Mouse (Mus musculus) midbrain, postnatal 0 days (tissue): Measurements from ENCODE around the gene Cilp2. TPM values are rescaled to one million over a fixed set of nuclear protein-coding genes. Genes with fewer than 3 reads are reported as not detected.

Experiments used
- ATAC-seq: fragments of 200-750 bp; cut with Nextera tagmentation; 2 replicates; pipeline ENCODE4 v1.8.0; 2017; ENCODE audit warnings: moderate number of reproducible peaks, mild to moderate bottlenecking, moderate TSS enrichment, moderate library complexity; ENCODE audit not compliant: low FRiP score
- DNase-seq: peaks from one replicate; pipeline ENCODE4 v3.0.0-alpha.2; 2015; ENCODE audit warnings: low spot score
- H3K27ac ChIP-seq: fragments of 300-500 bp; sonication (generic); 2 replicates; pipeline ENCODE4 v1.5.1; 2014; ENCODE audit warnings: low read depth, mild to moderate bottlenecking, low read length, mixed read lengths
- H3K27me3 ChIP-seq: fragments of 300-500 bp; sonication (generic); 2 replicates; pipeline ENCODE4 v1.6.1; 2014; ENCODE audit warnings: low read length, control low read depth, mixed read lengths; ENCODE audit not compliant: insufficient read depth
- H3K36me3 ChIP-seq: fragments of 300-500 bp; sonication (generic); 2 replicates; pipeline ENCODE4 v1.6.1; 2014; ENCODE audit warnings: low read length, control low read depth, mixed read lengths; ENCODE audit not compliant: insufficient read depth
- H3K4me1 ChIP-seq: fragments of 300-500 bp; sonication (generic); 2 replicates; pipeline ENCODE4 v1.6.1; 2014; ENCODE audit warnings: mild to moderate bottlenecking, control low read depth, antibody characterized with exemption, low read length, mixed read lengths; ENCODE audit not compliant: insufficient read depth
- H3K4me2 ChIP-seq: fragments of 300-500 bp; sonication (generic); 2 replicates; pipeline ENCODE4 v1.6.1; 2014; ENCODE audit warnings: low read depth, mild to moderate bottlenecking, low read length, mixed read lengths; ENCODE audit not compliant: poor library complexity, severe bottlenecking
- H3K4me3 ChIP-seq: fragments of 300-500 bp; sonication (generic); 2 replicates; pipeline ENCODE4 v1.5.1; 2014; ENCODE audit warnings: low read depth, mild to moderate bottlenecking, low read length, moderate library complexity
- H3K9ac ChIP-seq: fragments of 300-500 bp; sonication (generic); replicated peaks from 2 replicates; pipeline ENCODE4 v1.6.1; 2014; ENCODE audit warnings: mild to moderate bottlenecking, low read length, moderate library complexity, mixed read lengths; ENCODE audit not compliant: poor library complexity, severe bottlenecking
- H3K9me3 ChIP-seq: fragments of 300-500 bp; sonication (generic); 2 replicates; pipeline ENCODE4 v1.6.1; 2016; ENCODE audit warnings: low read length, control low read depth
- CTCF ChIP-seq: IDR thresholded peaks from 2 replicates; pipeline ENCODE4 v1.5.1; 2016; ENCODE audit warnings: antibody characterized with exemption, mild to moderate bottlenecking
- WGBS: fragments of 180-500 bp; shearing (Covaris S2); extraction: QIAGEN DNeasy Blood & Tissue Kit; methylation state at CpG from one replicate; pipeline ENCODE4 v1.1.7; 2014; 5-methylcytosine and 5-hydroxymethylcytosine counted together
- polyA plus RNA-seq: library from polyadenylated mRNA; unstranded; fragments of >200 nt; fragmentation: Nextera tagmentation; extraction: Ambion mirVana; gene quantifications from 2 replicates; pipeline ENCODE4 v1.2.1, GENCODE M21; 2015
- total RNA-seq: library from RNA; depleted of rRNA; stranded (reverse); fragments of >200 nt; gene quantifications from 2 replicates; pipeline ENCODE4 v1.2.3, GENCODE M21; 2014

The Cilp2 gene
- total and polyA plus RNA-seq, 2 experiments from 2014 or later = 8.0 to 12.0 TPM

GRCm38 (mm10) chr8:69888902-69889301, 1.4 kb upstream of the Cilp2 start:
- no peak for TF ChIP-seq CTCF
- no peaks in the 10 kb centered on the region for H3K9me3 ChIP-seq

GRCm38 (mm10) chr8:69888244-69888866, 868 bp upstream of the Cilp2 start:
- Histone ChIP-seq H3K4me3 (peak overlapping the region; percentile 28), H3K9ac (no peak overlapping the region), H3K9me3 (no peaks in the 10 kb centered on the region), H3K4me1 (peaks cover 9% of the 10 kb centered on the region; the same call in 1 of the 2 replicates), H3K27ac (no peak overlapping the region), H3K4me2 (peak overlapping the region; percentile 50), H3K36me3 (no peaks in the 10 kb centered on the region), H3K27me3 (peaks cover 69% of the 10 kb centered on the region)
- 5% methylated on average over 24 of the region's 24 CpGs for WGBS
- no peak for TF ChIP-seq CTCF
- ATAC-seq (no peak), DNase-seq (no peak)

More at GRCm38 (mm10) chr8:69888902-69889301, 1.4 kb upstream of the Cilp2 start:
- no peak overlapping the region for H3K9ac ChIP-seq
- H3K36me3 ChIP-seq = no peaks in the 10 kb centered on the region
- WGBS = 2% methylated on average over 32 of the region's 32 CpGs
- peak overlapping the region; percentile 50 for H3K4me2 ChIP-seq
- no peak overlapping the region for H3K27ac ChIP-seq
- peaks cover 63% of the 10 kb centered on the region for H3K27me3 ChIP-seq
- H3K4me3 ChIP-seq = peak overlapping the region; percentile 28
- no peak for DNase-seq
- peaks cover 9% of the 10 kb centered on the region; the same call in 1 of the 2 replicates for H3K4me1 ChIP-seq
- ATAC-seq = no peak

DNA sequence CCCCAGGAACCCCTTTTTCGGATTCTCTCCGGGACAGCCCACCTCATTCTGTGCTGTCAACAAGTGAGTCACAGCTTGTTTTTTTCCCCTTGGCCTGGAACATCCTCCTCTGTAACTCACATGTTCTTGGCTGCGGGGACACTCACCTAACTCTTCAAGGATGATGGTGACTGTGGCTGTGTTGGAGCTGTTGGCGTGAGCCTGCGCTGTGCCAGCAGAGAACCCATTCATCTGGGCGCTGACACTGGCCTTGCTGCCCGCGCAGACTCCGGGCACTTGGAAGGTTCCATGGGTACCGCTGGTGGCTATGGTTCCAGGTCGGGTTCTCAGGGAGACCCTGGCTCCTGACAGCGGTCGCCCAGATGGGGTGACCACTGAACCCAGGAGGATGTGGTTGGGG, 3.3 kb downstream of the Cilp2 start:
- DNase-seq (no peak), ATAC-seq (no peak)
- Histone ChIP-seq H3K36me3 (no peaks in the 10 kb centered on the region), H3K27ac (no peak overlapping the region), H3K4me1 (peaks cover 11% of the 10 kb centered on the region; the same call in 1 of the 2 replicates), H3K9me3 (no peaks in the 10 kb centered on the region), H3K4me3 (no peak overlapping the region), H3K27me3 (peaks cover 97% of the 10 kb centered on the region), H3K9ac (no peak overlapping the region), H3K4me2 (no peak overlapping the region)
- no peak for TF ChIP-seq CTCF
- WGBS = 57% methylated on average over 13 of the region's 13 CpGs

DNA sequence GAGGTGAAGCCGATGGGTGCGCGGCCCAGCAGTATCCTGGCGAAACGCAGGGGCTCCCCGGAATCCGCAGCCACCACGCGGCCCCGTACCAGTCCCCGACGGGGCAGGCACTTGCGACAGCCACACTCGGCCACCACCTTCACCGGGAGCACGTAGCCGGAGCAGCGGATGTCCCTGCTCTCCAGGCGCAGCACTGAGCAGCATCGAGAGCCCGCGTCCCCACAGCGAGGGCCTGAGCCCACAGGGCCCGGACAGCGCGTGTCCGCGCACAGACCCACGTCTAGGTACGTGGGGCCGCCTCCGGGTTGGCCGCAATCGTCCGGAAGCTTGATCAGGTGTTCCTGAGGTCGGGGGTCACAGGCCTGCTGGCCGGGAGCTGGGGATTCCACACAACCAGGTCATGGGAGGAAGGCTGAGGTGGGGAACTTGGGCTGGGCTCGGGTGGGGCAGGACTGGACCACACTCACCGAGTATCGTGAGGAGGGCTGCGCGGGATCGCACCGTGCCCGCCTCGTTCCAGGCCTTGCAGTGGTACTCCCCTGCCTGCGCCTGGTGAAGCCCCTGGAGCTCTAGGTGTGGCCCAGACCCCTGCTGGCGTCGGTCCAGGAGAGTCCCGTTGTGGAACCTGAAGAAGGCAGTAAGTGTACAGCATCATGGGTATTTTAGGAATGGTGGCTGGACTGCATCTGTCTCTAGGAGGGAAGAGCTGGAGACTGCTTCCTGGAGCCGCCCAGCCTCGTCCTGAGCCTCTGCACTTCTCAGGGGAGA, 4.5 kb downstream of the Cilp2 start:
- Histone ChIP-seq H3K4me1 (peaks cover 11% of the 10 kb centered on the region; the same call in 1 of the 2 replicates), H3K36me3 (no peaks in the 10 kb centered on the region), H3K27ac (no peak overlapping the region), H3K9me3 (no peaks in the 10 kb centered on the region), H3K4me2 (peak overlapping the region; percentile 49; the same call in 1 of the 2 replicates), H3K4me3 (peak overlapping the region; percentile 38), H3K9ac (no peak overlapping the region), H3K27me3 (peaks cover 86% of the 10 kb centered on the region)
- no peak for DNase-seq
- WGBS = 17% methylated on average over 47 of the region's 52 CpGs
- no peak for ATAC-seq
- TF ChIP-seq CTCF = no peak

GRCm38 (mm10) chr8:69882021-69882756, 5.3 kb downstream of the Cilp2 start:
- Histone ChIP-seq H3K4me1 (peaks cover 6% of the 10 kb centered on the region; the same call in 1 of the 2 replicates), H3K4me2 (peak overlapping the region; percentile 49), H3K27me3 (peaks cover 78% of the 10 kb centered on the region), H3K9ac (0 out of 2 replicates have a peak overlapping the region, but pooled peaks have one; percentile 44), H3K9me3 (no peaks in the 10 kb centered on the region), H3K4me3 (peak overlapping the region; percentile 38), H3K27ac (no peak overlapping the region), H3K36me3 (no peaks in the 10 kb centered on the region)
- WGBS = 5% methylated on average over 102 of the region's 103 CpGs
- DNase-seq (peak; percentile 88), ATAC-seq (peak; percentile 70)
- no peak for TF ChIP-seq CTCF
